Mouse (Mus musculus): ENCODE measurements around the gene Pgd.

GRCm38 (mm10) chr4:149179573-149179972 lies 13.0 kb upstream of the Pgd start:
- TF ChIP-seq GATA1 (IDR thresholded peaks at IDR 0.05; ENCODE audit: low read length) = no peak
- TF ChIP-seq TAL1 (IDR thresholded peaks at IDR 0.05; ENCODE audit: low read length) = no peak

Data from erythroblast, embryonic 14.5 days (primary cell).